Mouse (Mus musculus) thymus, adult 2 months (tissue): ENCODE data around the gene Atp10a.

ENCODE experiments used
- CTCF ChIP-seq: fragments of 200-500 bp; IDR thresholded peaks from 2 replicates; pipeline ENCODE4 v1.5.1; 2012; ENCODE audit warnings: mild to moderate bottlenecking, control low read depth, low read length, moderate library complexity, borderline replicate concordance; ENCODE audit not compliant: control insufficient read depth, poor library complexity, insufficient read depth; ENCODE audit errors: extremely low read depth
- POLR2A ChIP-seq: fragments of 200-500 bp; IDR thresholded peaks from 2 replicates; pipeline ENCODE4 v1.6.1; 2012; ENCODE audit warnings: mild to moderate bottlenecking, low read length, control low read depth, moderate library complexity; ENCODE audit not compliant: control insufficient read depth, poor library complexity, insufficient read depth; ENCODE audit errors: extremely low read depth

- TF ChIP-seq CTCF (no peak), POLR2A (no peak)
Measured at GRCm38 (mm10) chr7:58842818-58843217, 186.9 kb downstream of the Atp10a start.
